Mouse (Mus musculus): ENCODE results near the gene Jhy.
A peak's percentile ranks its signal among the peaks of the same experiment; 100 is the strongest.

The Jhy gene

GRCm38 (mm10) chr9:40963586-40964417, at the start of gene Jhy:
Gene Jhy, minus strand, starts transcription at chr9:40964118.
- DNase-seq = peak; percentile 42

- no peak for DNase-seq
These were observed 48.5 kb upstream of the Jhy start for GRCm38 (mm10) chr9:41012456-41012855.

GRCm38 (mm10) chr9:41011512-41012436, 47.9 kb upstream of the Jhy start:
- peak; percentile 31 for DNase-seq

- no peak for DNase-seq
These were observed 43.9 kb upstream of the Jhy start for GRCm38 (mm10) chr9:41007785-41008184.

- no peak for DNase-seq
These were observed 40.5 kb upstream of the Jhy start, which contains the start of gene Crtam for GRCm38 (mm10) chr9:41004415-41004814. Gene Crtam, minus strand, starts transcription at chr9:41004628.

DNA sequence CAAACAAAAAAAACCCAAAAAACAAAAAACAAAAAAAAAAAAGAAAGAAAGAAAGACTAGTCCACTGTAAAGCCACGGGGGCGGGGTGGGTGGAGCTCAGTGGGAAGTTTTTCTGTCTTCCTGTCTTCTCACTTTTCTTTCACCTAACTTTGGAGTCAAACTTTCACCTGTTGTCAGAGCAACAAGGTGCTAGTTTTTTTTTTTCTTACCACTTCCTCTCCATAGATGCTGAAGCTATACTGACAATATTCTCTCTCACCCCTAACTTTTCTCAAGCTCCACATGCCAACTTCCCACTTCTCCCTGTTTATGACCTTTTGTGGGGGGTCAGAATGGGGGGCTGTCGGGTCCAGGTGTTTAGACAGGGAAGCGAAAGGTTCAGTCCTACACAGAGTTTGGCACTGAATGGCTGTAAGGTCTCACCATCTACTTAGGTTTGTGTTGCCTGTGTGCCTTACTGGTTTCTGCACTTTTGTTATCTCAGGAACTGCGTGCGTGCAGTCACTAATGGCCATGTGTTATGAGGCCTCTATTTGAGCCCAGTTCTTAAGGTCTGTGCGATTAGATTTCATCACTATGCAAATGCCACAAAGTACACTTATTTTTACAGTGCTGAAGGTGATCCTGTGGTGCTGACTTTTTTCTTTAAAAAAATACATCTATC, 33.3 kb upstream of the Jhy start:
- DNase-seq = no peak

DNA sequence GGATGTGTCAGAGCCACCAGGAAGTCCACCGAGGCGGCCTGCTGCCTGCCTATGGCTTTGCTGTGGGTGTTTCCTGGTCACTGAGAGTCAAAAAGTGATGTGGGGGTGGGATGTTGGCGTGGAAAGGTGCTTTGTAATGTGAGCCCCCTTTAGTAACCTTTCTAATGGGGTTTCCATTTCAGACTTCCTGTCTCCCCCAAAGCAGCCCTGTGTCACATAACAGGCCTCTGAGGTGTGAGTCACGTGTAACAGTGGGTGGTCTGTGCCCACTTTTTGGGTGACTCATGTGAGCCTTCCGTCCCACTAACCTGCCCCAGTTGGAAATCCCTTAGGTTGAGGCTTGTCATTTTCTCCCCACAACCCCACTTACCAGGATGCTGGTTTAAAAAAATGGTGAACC, 30.2 kb upstream of the Jhy start:
- no peak for DNase-seq

GRCm38 (mm10) chr9:40991511-40991910, 27.6 kb upstream of the Jhy start:
- no peak for DNase-seq

- peak; percentile 70 for DNase-seq
These were observed 26.1 kb upstream of the Jhy start for GRCm38 (mm10) chr9:40989940-40990588.

DNA sequence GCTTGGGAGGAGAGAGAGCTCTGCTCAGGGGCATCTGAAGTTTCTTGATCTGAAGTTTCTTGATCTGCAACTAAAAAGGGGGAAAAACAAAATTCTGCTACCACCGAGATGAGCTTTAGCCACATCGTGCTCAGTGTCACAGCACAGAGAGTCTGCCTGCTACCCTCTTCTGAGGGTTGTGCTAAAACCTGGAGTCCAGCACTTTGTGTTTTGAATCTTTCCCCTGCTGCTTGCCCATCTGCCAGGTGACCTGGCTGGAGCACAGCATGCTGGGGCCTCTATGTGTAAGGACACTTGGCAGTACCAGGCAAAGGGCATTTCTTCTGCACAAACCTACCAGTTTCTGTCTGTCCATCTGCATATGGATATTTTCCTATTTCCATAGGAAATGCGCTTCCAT, 20.4 kb upstream of the Jhy start:
- no peak for DNase-seq

DNA sequence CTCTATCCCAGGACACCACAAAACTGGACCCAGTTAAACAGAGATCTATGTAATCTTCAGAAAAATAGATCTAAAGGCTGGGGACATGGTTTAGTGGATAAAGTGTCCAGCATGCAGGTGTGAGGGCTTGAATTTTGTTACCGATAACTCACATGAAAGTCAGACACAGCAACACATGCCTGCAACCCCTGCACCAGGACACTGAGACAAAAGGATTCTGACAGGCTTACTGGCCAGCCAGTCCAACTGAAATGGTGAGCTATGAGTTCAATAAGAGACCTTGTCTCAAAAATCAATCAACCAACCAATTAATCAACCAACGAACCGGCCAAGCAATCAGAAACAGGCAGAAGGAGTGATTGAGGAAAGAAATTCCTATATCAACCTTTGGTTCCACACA, 19.8 kb upstream of the Jhy start:
- no peak for DNase-seq

- DNase-seq = peak; percentile 20
These were observed 18.6 kb upstream of the Jhy start for GRCm38 (mm10) chr9:40982480-40982879.

- DNase-seq = no peak
These were observed 10.3 kb upstream of the Jhy start for GRCm38 (mm10) chr9:40974042-40974801.

- DNase-seq = no peak
These were observed 448 bp upstream of the Jhy start for GRCm38 (mm10) chr9:40964418-40964714.

GRCm38 (mm10) chr9:40961401-40961800, 2.5 kb downstream of the Jhy start:
- DNase-seq = no peak

DNA sequence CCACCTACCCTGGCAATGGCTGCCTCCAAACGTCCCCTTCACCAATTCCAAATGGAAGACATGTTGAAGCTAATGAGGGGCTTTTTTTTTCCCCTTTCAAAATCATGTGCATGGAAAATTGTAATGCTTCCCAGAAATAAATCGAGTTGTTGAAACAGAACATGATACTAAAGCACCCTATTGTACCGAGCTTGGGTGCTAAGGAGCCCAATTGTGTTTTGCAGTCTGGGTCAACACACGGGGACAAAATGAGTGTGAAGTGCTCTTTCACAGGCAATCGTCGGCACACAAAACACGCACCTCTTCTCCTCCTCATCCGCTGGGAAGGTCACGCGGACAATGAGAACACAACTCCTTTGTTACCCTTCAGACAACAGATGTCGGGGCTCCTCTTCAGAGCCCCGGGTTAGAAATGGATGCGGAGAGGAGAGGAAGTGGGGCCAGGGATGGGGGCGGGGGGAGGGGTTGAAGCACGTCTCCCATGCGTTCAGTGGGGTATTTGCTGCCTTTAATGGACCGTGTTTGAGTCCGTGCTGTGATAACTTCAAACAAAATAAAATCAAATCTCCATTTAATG, 14.8 kb downstream of the Jhy start:
- DNase-seq = no peak

- no peak for DNase-seq
These were observed 15.4 kb downstream of the Jhy start for GRCm38 (mm10) chr9:40948473-40948872.

DNA sequence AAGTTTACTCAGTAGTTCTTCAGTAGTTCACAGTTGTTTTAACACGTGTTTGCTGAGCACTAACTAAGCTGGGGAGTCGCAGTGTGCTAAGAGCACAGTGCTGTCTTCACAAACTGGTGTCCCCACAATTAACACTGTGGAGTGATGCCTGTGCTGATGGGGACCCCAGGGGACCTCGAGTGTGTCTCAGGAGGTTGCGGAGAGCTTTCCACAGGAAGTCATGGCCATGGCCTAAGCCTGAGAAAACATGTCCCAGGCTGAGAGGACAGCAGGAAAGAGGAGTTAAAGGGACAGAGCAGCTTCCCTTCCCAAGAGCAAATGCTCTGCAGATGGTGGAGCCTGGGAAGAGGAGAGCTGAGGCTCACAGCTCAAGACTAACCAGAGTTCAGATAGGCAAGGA, 16.8 kb downstream of the Jhy start:
- no peak for DNase-seq

GRCm38 (mm10) chr9:40937425-40937824, 26.5 kb downstream of the Jhy start:
- no peak for DNase-seq

- no peak for DNase-seq
These were observed 30.6 kb downstream of the Jhy start for GRCm38 (mm10) chr9:40933323-40933722.

- no peak for DNase-seq
These were observed 36.5 kb downstream of the Jhy start for GRCm38 (mm10) chr9:40927351-40927980.

Measured in right cerebral cortex, postnatal 4 days (tissue).